Mouse (Mus musculus) urinary bladder, postnatal 10 days (tissue): ENCODE data around the gene Gm21981.

ENCODE experiments used
- DNase-seq: peaks from one replicate; pipeline ENCODE4 v3.0.0; 2022; ENCODE audit warnings: low spot score

The Gm21981 gene

GRCm38 (mm10) chr17:47694442-47694502 lies at the start of gene Gm21981:
Gene Gm21981, minus strand, starts transcription at chr17:47694455.
- no peak for DNase-seq

DNA sequence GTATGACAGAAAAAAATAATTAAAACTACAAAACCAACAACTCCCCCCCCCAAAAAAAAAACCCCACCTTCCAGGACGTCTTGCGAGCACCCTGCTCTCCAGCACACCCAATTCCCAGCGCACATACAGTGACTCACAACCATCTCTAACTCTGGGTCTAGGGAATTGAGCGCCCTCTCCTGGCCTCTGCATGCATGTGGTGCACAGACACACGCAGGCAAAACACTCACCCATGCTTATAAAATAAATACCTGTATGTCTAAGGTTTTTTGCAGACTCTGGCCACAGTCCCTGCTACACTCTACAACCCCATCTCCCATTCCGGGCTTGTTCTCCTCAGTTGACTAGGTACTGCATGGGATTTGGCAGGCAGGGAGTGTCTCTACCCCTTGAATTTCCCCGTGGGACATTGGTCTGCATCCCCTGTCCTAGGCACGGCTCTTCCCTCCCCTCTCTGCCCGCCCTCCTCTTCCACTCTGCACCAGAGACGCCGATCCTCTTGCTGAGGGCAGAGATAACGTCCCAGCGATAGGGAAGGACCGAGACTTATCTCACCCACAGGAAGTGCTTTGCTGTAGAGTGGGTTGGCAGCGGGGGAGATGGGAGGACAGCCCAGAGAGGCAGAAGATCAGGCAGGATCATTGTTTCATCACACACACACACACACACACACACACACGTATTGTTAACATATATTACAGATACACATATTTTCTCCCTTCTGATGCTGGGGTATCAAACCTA lies 48.9 kb upstream of the Gm21981 start:
- no peak for DNase-seq

- DNase-seq = no peak
These were observed 45.9 kb upstream of the Gm21981 start for GRCm38 (mm10) chr17:47740186-47740585.

- DNase-seq = no peak
These were observed 44.9 kb upstream of the Gm21981 start for GRCm38 (mm10) chr17:47738879-47739798.

DNA sequence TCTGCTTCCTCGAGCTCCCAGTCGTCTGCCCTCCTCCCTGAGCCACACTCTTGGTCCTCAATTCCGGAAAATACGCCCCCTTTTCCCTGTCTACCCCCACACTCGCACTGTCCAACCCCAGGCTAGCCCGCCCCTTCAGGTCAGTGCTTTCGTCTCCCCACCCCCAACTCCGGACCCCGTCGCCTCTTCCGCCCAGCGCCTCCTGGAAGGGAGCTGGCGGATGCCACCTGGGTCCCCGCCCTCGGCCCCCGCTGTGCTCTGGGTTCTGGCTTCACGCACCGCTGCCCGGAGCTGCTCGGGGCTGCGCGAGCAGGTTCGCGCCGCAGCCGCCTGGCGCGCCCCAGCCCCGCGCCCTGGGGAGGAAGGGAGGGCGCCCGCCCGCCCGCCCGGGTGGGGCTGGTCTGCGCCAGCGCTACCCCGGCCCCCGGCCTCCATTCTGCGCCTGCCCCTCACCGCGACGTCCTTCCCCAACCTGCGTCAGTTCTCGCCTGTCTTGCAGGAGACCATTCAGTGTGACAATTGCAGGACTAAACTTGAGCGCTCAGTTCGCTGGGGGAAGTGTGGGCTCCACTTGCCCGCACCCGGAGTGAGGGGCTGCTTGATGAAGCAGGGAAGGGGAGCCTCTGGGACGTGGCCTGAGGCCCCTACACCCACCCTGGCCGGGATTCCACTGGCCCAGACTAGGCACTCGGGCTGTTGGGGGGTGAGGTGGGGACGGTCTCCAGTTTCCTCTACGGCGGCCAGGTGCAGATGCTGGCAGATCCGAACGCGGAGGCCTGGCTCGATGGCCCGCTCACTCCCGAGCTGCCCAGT lies 44.0 kb upstream of the Gm21981 start:
- no peak for DNase-seq

- DNase-seq = peak; percentile 70
These were observed 43.2 kb upstream of the Gm21981 start for GRCm38 (mm10) chr17:47737271-47738065.

- DNase-seq = peak; percentile 91
These were observed 42.6 kb upstream of the Gm21981 start, which contains the start of gene Tfeb for GRCm38 (mm10) chr17:47736856-47737255. Gene Tfeb, plus strand, starts transcription at chr17:47737030.

DNA sequence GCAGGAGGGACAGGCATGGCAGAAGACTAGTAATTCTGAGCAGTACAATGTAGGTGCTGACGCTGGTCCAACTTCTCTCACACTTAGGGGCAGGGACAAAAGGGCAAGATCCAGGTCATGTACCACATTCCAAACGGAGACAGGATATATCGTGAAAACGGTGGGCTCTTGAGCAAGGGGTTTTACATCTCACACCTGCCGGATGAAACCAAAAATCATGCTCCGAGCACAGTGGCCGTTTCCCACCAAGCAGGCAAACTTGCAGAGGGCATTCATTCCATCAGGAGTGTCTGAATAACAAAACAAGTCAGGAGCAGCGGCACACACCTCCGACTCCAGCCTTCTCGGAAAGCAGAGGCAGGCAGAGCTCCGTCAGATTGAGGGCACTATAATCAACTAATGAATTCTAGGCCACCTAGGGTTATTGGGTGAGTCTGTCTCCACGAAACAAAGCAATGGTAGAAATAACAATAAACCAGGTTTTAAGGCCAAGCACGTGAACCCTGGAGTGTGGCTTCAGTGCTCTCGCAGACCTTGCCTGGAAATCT lies 41.4 kb upstream of the Gm21981 start:
- no peak for DNase-seq

GRCm38 (mm10) chr17:47730633-47731575 lies 36.6 kb upstream of the Gm21981 start:
- DNase-seq = no peak

DNA sequence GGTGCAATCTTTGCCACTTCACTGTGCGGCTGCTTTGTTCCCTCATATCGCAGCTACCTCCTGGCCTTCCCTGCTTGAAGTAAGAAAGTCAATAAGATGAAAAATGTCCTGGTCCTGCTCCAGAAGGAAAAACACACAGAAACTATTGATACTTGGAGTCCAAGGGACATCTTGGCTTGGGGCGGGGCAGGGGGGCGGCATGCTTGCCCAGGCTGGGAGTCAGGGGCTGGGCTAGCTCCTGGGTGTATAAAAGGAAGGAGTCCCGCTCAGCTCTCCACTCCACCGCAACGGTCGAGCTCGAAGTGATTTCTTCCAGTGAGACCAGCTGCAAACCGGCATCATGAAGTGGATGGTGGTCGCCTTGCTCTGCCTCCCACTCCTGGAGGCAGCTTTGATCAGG lies 32.3 kb upstream of the Gm21981 start, which contains the start of gene Pgc:
Gene Pgc, plus strand, starts transcription at position 277 of the 400 bp plus-strand sequence.
- DNase-seq = no peak

- no peak for DNase-seq
These were observed 26.9 kb upstream of the Gm21981 start for GRCm38 (mm10) chr17:47721183-47721582.

DNA sequence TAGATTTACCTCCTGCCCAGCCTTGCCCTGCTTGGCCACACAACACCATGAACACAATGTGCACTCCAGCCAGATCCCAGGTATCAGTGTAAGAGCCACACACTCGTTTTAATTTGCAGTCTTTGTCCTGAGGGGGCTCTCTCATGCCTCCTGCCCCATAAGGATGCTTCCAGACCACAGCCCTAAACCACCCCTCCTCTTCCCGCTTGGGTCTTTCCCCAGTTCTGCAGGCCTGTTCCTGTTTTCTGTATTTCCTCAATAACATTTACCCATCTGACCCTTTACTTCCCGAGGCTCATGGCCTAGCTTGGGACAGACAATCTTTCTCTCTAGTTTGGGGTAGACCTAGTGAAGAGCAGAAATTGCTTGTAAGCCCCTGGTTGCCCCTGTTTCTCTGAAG lies 20.8 kb upstream of the Gm21981 start:
- DNase-seq = no peak

DNA sequence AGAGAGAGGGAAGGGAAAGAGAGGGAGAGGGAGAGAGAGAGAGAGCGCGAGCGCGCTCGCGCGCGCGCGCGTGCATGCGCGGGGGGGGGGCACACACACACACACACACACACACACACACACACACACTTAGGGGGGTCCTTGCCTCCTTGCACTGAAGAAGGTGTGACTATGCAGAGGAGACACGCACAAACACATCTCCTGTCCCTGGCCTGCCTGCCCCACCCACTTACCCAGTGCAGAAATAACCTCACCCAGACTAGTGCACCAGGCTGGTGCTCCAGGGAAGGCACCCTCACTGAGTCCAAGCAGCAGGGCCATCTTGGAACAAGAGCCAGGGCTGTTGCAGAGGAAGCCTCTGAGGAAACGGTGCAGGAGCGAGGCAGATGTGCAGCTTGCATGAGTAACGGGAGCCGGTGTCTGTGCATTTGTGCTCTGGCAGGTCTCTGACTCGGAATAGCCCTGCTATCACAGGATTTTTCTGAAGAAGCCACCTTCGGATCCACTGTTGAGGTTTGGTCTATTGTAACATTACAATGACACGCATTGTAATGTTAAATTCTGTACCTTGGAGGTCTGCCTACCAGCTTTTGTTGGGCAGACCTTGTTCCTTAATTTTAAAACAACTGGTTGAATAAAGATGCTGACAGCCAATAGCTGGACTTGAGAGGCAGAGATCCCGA lies 18.8 kb upstream of the Gm21981 start:
- no peak for DNase-seq

DNA sequence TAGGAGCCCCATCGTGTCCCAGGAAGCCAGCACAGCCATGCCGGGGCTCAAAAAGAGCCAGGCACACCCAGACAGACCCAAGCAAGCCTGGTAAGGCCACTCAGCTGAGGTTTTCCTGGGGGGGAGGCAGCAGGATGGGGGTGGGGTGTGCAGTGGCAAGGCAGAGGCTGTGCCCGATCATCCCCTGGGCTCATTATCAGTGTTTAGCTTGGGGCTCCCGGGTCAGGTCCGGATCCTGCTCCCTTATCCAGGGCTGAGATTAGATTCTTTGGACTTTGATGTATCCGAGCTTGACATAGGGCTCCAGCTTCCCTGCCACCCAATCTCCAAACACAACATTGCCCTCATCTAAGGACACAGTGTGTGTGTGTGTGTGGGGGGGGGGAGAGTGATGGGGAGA lies 17.6 kb upstream of the Gm21981 start:
- no peak for DNase-seq

GRCm38 (mm10) chr17:47710036-47710435 lies 15.8 kb upstream of the Gm21981 start:
- no peak for DNase-seq

DNA sequence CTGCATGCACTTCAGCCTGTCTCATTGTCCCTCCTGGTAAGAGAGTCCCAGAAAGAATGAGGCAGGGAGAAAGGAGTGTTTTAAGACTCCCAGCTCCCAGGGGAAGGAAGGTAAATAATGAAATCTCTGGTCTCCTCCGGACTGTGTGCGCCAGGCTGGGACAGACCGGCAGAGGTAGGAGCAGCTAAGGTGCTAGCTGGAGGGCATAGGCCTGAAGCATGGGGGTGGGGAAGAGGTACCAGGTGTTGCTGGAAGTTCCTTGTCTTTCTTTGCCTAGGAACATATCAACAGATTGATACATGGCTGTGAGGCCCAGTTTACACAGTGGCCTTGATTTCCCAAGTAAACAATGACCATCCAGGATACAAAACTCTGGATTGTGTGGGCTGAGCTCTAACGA lies 14.7 kb upstream of the Gm21981 start:
- no peak for DNase-seq

DNA sequence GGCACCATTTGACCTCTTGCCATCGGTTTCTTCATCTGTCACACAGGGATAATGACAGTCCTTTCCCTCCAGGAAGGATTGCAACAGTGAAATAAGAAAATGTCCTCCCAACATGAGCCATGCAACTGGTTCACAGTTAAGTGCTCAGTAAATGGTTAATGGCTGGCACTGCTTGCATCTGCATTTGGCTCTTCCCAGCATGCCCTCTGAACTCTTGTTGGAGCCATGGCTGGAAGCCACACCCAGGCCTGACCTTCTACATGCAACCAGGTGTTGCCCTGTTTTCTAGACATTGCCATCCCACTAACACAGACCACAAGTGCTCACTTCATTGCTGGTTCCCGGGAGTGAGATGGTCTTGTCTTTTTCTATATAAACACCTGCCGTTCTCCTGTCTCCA lies 13.7 kb upstream of the Gm21981 start:
- no peak for DNase-seq

- DNase-seq = no peak
These were observed 11.9 kb upstream of the Gm21981 start for GRCm38 (mm10) chr17:47706196-47706595.

GRCm38 (mm10) chr17:47704692-47705091 lies 10.4 kb upstream of the Gm21981 start:
- DNase-seq = no peak

GRCm38 (mm10) chr17:47703556-47703955 lies 9.3 kb upstream of the Gm21981 start:
- DNase-seq = no peak
